ENCODE assay signal across 8 mouse cellular contexts in genomic region chr19:44930744-44931453, GRCm38 (mm10). TPM values are rescaled to one million over a fixed set of nuclear protein-coding genes. Genes with fewer than 3 reads are reported as not detected.
A peak's percentile ranks its signal among the peaks of the same experiment; 100 is the strongest.
DNase-seq lines count a peak whose midpoint lies in the region; ATAC-seq and TF ChIP-seq lines count a peak whose summit lies in the region.

TSS of gene Slf2 (plus strand) at chr19:44931151.

- WGBS in embryonic facial prominence, embryonic 14.5 days, result 0% methylated on average over 39 of the region's 55 CpGs
- WGBS in heart, adult 2 months, result under 1% methylated on average over 55 of the region's 55 CpGs
- WGBS in limb, embryonic 13.5 days, result under 1% methylated on average over 55 of the region's 55 CpGs
- under 1% methylated on average over 54 of the region's 55 CpGs for WGBS in midbrain, embryonic 16.5 days

- H3K4me3 ChIP-seq in embryonic facial prominence, embryonic 14.5 days (ENCODE audit: low read depth, low read length), result peak within 1 kb of the TSS; percentile 94
- peak within 1 kb of the TSS; percentile 79 for H3K4me3 ChIP-seq in heart, adult 2 months
- H3K4me3 ChIP-seq in limb, embryonic 13.5 days, result peak within 1 kb of the TSS; percentile 95
- H3K4me3 ChIP-seq in midbrain, embryonic 16.5 days (ENCODE audit: low read depth, low read length), result peak within 1 kb of the TSS; percentile 82

- TF ChIP-seq POLR2A in heart, adult 2 months (IDR thresholded peaks at IDR 0.05; ENCODE audit: insufficient read depth, low read depth, low read length), result peak; percentile 84

- H3K27me3 ChIP-seq in embryonic facial prominence, embryonic 14.5 days (replicated peaks; ENCODE audit: control insufficient read depth, insufficient read depth, low read length), result no peaks in the 10 kb centered on the region
- no peaks in the 10 kb centered on the region for H3K27me3 ChIP-seq in heart, adult 2 months (ENCODE audit: control insufficient read depth, insufficient read depth, low read length)
- H3K27me3 ChIP-seq in limb, embryonic 13.5 days, result no peaks in the 10 kb centered on the region
- peaks cover 2% of the 10 kb centered on the region; the same call in 1 of the 2 replicates for H3K27me3 ChIP-seq in midbrain, embryonic 16.5 days (ENCODE audit: control insufficient read depth, insufficient read depth, low read depth, low read length)

- peak; percentile 99 for DNase-seq in 3T3-L1 (ENCODE audit: low read depth, low spot score)
- DNase-seq in adrenal gland, postnatal 4 days (ENCODE audit: low spot score in 2 of 2), result peak; percentile 95 to 96
- DNase-seq in embryonic facial prominence, embryonic 14.5 days (ENCODE audit: low spot score), result peak; percentile 99
- DNase-seq in heart, adult 2 months, result peak; percentile 99
- peak; percentile 99 to 100 for DNase-seq in kidney, adult 8-10 months
- DNase-seq in spleen, postnatal 10 days (ENCODE audit: low spot score in 2 of 2), result peak; percentile 98 to 99

- peak within 1 kb of the TSS; percentile 83 for H3K27ac ChIP-seq in embryonic facial prominence, embryonic 14.5 days (replicated peaks; ENCODE audit: low read depth, low read length)
- H3K27ac ChIP-seq in heart, adult 2 months, result peak within 1 kb of the TSS; percentile 87
- H3K27ac ChIP-seq in limb, embryonic 13.5 days, result peak within 1 kb of the TSS; percentile 86
- peak within 1 kb of the TSS; percentile 90 for H3K27ac ChIP-seq in midbrain, embryonic 16.5 days (ENCODE audit: low read length)

- intact Hi-C loops in heart, adult 2 months (cut with DNase I), result loop anchor here (5.0 kb wide), 1 partner anchor 86 kb away; no protein-coding TSS in a partner anchor

- peak; percentile 97 for ATAC-seq in embryonic facial prominence, embryonic 14.5 days (ENCODE audit: low read depth)
- peak; percentile 99 for ATAC-seq in limb, embryonic 13.5 days (ENCODE audit: low FRiP score, low read depth)
- ATAC-seq in midbrain, embryonic 16.5 days, result peak; percentile 98

- peak; percentile 47; the same call in 1 of the 2 replicates for TF ChIP-seq EP300 in heart, adult 2 months (IDR thresholded peaks at IDR 0.05; ENCODE audit: insufficient read depth, low read depth, low read length)

- no peaks in the 10 kb centered on the region for H3K9me3 ChIP-seq in embryonic facial prominence, embryonic 14.5 days (ENCODE audit: control insufficient read depth, low read length)
- no peaks in the 10 kb centered on the region for H3K9me3 ChIP-seq in limb, embryonic 13.5 days
- H3K9me3 ChIP-seq in midbrain, embryonic 16.5 days (replicated peaks; ENCODE audit: control insufficient read depth, low read length, poor library complexity, severe bottlenecking), result no peaks in the 10 kb centered on the region

- peaks cover 22% of the 10 kb centered on the region for H3K36me3 ChIP-seq in embryonic facial prominence, embryonic 14.5 days (ENCODE audit: control insufficient read depth, insufficient read depth, low read length)
- H3K36me3 ChIP-seq in heart, adult 2 months (ENCODE audit: control insufficient read depth, insufficient read depth, low read length), result peaks cover 20% of the 10 kb centered on the region
- peaks cover 15% of the 10 kb centered on the region for H3K36me3 ChIP-seq in limb, embryonic 13.5 days
- H3K36me3 ChIP-seq in midbrain, embryonic 16.5 days (ENCODE audit: control insufficient read depth, insufficient read depth, low read length), result peaks cover 7% of the 10 kb centered on the region; the same call in 1 of the 2 replicates

- H3K4me2 ChIP-seq in embryonic facial prominence, embryonic 14.5 days (ENCODE audit: low read depth, low read length), result peak within 1 kb of the TSS; percentile 78
- H3K4me2 ChIP-seq in limb, embryonic 13.5 days (replicated peaks), result peak within 1 kb of the TSS; percentile 74
- H3K4me2 ChIP-seq in midbrain, embryonic 16.5 days (ENCODE audit: low read length), result peak within 1 kb of the TSS; percentile 67

- H3K4me1 ChIP-seq in embryonic facial prominence, embryonic 14.5 days (ENCODE audit: control insufficient read depth, insufficient read depth, low read length), result peaks cover 21% of the 10 kb centered on the region
- H3K4me1 ChIP-seq in heart, adult 2 months (ENCODE audit: control insufficient read depth, insufficient read depth, low read length), result peaks cover 6% of the 10 kb centered on the region
- H3K4me1 ChIP-seq in limb, embryonic 13.5 days, result peaks cover 35% of the 10 kb centered on the region
- peaks cover 21% of the 10 kb centered on the region for H3K4me1 ChIP-seq in midbrain, embryonic 16.5 days (ENCODE audit: control insufficient read depth, insufficient read depth, low read length)

- TF ChIP-seq CTCF in heart, adult 2 months (IDR thresholded peaks at IDR 0.05), result peak; percentile 53

- H3K79me2 ChIP-seq in heart, adult 2 months (replicated peaks; ENCODE audit: control insufficient read depth, insufficient read depth, low read length), result no peaks in the 10 kb centered on the region

- H3K9ac ChIP-seq in embryonic facial prominence, embryonic 14.5 days (ENCODE audit: low read depth, low read length), result peak within 1 kb of the TSS; percentile 89
- peak within 1 kb of the TSS; percentile 80 for H3K9ac ChIP-seq in heart, adult 2 months (ENCODE audit: low read depth, low read length)
- peak within 1 kb of the TSS; percentile 88 for H3K9ac ChIP-seq in limb, embryonic 13.5 days
- H3K9ac ChIP-seq in midbrain, embryonic 16.5 days (ENCODE audit: low read depth, low read length), result peak within 1 kb of the TSS; percentile 82

RNA-seq across cellular contexts. Expression of gene Slf2, which starts in this region (rescaled TPM):
- 10 to 100 TPM; 38.4 to 39.8 TPM for total RNA-seq in adrenal gland, postnatal 4 days (2021)
- polyA plus RNA-seq in embryonic facial prominence, embryonic 14.5 days (2014; fragmentation: Nextera tagmentation; extraction: Ambion mirVana), result 38.4 and 41.8 TPM in 2 replicates
- total RNA-seq in heart, adult 2 months (2021), result 10 to 100 TPM; 18.4 to 23.0 TPM
- polyA plus RNA-seq in heart, adult 2 months (2012; rRNA removed), result 14.3 and 16.6 TPM in 2 replicates
- polyA plus RNA-seq in limb, embryonic 13.5 days (2015; fragmentation: Nextera tagmentation; extraction: Ambion mirVana), result 37.8 and 41.5 TPM in 2 replicates
- 30.3 and 35.7 TPM in 2 replicates for polyA plus RNA-seq in midbrain, embryonic 16.5 days (2015; fragmentation: Nextera tagmentation; extraction: Ambion mirVana)

Comparison
In these comparisons a context has a peak if more than half of its experiments do, and no peak if none do; other contexts are left out.
1. Peak in every context shown above with its lines: DNase-seq, ATAC-seq, H3K4me3 ChIP-seq and H3K27ac ChIP-seq.